Mouse (Mus musculus): ENCODE results near the gene Dmrta2. TPM values are rescaled to one million over a fixed set of nuclear protein-coding genes. Genes with fewer than 3 reads are reported as not detected.

The Dmrta2 gene
- polyA plus RNA-seq, 1 experiment from 2014 or later, result 0.05 TPM

DNA sequence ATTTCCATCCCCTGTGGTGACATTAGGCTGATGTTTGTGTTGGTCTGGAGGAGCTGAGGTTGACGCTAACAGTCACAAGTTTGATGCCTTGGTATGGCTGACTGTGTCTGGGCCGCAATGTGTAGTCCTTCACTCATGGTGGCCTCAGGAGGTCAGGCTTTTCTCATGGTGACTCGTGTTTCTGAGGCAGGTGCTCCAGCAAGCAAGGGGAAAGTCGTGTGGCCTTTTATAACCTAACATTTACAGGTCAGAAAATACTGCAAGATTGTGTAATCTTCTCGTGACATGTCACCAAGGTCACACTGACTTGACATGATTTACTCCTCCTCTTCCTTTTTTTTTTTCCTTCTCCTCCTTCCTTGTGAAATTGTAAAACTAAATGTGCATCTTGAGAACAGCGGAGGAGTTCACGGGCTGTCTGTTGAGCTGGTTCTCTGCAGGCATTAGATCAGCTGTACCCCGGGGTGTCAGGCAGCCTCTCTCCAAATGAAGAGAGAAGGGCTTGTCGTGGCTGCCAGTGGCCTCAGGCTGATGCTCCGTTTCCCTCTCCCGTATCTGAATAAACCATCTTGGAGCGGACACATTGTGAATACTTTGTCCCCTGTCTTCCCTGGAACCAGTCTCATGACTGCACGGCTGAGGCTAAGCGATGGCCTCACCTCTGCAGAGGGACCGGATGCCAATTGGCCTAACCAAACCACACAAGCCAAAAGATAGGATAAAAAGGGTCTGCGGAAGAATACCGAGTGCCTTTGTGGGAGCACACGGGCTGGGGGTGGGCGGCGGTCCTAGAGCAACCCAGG, 9.9 kb downstream of the Dmrta2 start:
- Histone ChIP-seq H3K9ac (no peak overlapping the region), H3K27me3 (ENCODE audit: insufficient read depth, low read length) (peaks cover 85% of the 10 kb centered on the region), H3K9me3 (ENCODE audit: low read depth, low read length) (no peaks in the 10 kb centered on the region), H3K27ac (ENCODE audit: low read depth) (no peak overlapping the region), H3K4me3 (ENCODE audit: low read depth, low read length) (no peak overlapping the region), H3K4me2 (no peak overlapping the region), H3K4me1 (ENCODE audit: insufficient read depth) (no peaks in the 10 kb centered on the region), H3K36me3 (ENCODE audit: insufficient read depth) (no peaks in the 10 kb centered on the region)
- 5% methylated on average over 15 of the region's 20 CpGs for WGBS
- no peak for TF ChIP-seq CTCF (IDR thresholded peaks at IDR 0.05; ENCODE audit: low read depth)
- ATAC-seq (ENCODE audit: insufficient read depth) (no peak), DNase-seq (no peak)

DNA sequence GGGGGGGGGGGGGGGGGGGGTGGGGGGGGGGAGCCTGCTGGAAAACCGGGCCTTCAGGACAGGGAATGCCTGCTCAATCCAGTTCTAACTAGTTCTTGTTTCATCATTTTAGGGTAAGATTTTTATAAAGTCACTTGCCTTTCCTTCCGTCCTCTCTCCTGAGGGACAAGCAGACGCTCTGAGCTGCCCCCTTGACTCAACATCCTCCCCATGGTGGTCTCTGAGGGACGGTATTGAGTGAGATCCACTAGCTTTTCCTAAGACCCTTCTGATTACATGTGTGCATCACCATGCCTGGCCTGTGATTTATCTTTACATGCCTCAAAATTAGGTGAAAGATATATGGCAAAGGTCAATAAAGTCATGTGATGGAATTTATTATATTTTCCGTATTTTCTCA, 10.6 kb downstream of the Dmrta2 start:
- no peaks in the 10 kb centered on the region for H3K4me1 ChIP-seq (ENCODE audit: insufficient read depth)
- no peak overlapping the region for H3K27ac ChIP-seq (ENCODE audit: low read depth)
- ATAC-seq (ENCODE audit: insufficient read depth) (no peak), DNase-seq (no peak)
- H3K4me2 ChIP-seq, result no peak overlapping the region
- no peak overlapping the region for H3K9ac ChIP-seq
- TF ChIP-seq CTCF (IDR thresholded peaks at IDR 0.05; ENCODE audit: low read depth), result no peak
- H3K27me3 ChIP-seq (ENCODE audit: insufficient read depth, low read length), result peaks cover 79% of the 10 kb centered on the region
- H3K4me3 ChIP-seq (ENCODE audit: low read depth, low read length), result no peak overlapping the region
- H3K9me3 ChIP-seq (ENCODE audit: low read depth, low read length), result no peaks in the 10 kb centered on the region
- WGBS, result 9% methylated on average over 5 of the region's 5 CpGs
- no peaks in the 10 kb centered on the region for H3K36me3 ChIP-seq (ENCODE audit: insufficient read depth)

DNA sequence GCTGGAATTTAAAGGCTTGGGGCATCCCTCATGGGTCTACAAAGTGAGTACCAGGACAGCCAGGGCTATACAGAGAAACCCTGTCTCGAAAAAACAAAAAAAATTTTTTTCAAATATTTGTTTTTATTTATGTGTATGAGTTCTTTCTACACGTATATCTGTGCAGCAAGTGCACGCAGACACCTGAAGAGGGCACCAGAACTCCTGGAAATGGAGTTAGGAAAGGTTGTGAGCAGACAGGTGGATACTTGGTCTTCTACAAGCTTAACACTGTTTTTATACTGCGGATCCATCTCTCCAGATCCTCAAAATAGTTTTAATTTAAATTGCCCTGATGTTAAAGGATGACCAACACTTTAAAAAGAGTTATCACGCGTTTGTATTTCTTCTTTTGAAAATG, 11.4 kb downstream of the Dmrta2 start:
- Histone ChIP-seq H3K4me2 (no peak overlapping the region), H3K9me3 (ENCODE audit: low read depth, low read length) (no peaks in the 10 kb centered on the region), H3K36me3 (ENCODE audit: insufficient read depth) (no peaks in the 10 kb centered on the region), H3K27ac (ENCODE audit: low read depth) (no peak overlapping the region), H3K4me3 (ENCODE audit: low read depth, low read length) (no peak overlapping the region), H3K27me3 (ENCODE audit: insufficient read depth, low read length) (peaks cover 71% of the 10 kb centered on the region), H3K9ac (no peak overlapping the region), H3K4me1 (ENCODE audit: insufficient read depth) (no peaks in the 10 kb centered on the region)
- WGBS, result 39% methylated on average over 6 of the region's 6 CpGs
- DNase-seq (no peak), ATAC-seq (ENCODE audit: insufficient read depth) (no peak)
- TF ChIP-seq CTCF (IDR thresholded peaks at IDR 0.05; ENCODE audit: low read depth), result no peak

DNA sequence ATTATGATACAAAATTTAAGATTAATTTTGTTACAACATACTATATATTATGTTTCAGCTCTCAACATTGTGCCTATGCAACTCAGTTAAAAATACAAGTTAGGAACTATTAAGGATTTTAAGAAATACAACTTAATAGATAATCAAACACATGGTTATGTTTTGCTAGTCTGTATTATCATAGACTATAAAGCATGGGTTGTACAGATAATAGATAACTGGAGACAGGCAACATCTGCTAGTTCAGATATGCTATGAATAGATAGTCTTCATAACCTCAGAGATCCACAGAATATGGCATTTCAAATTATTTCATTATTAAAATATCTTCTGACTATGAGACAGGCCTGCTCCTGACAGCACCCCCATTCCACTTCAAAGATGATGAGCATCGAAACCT, 28.2 kb downstream of the Dmrta2 start:
- Histone ChIP-seq H3K4me3 (ENCODE audit: low read depth, low read length) (no peak overlapping the region), H3K4me2 (no peak overlapping the region), H3K9ac (no peak overlapping the region), H3K4me1 (ENCODE audit: insufficient read depth) (no peaks in the 10 kb centered on the region), H3K27me3 (ENCODE audit: insufficient read depth, low read length) (no peaks in the 10 kb centered on the region), H3K9me3 (ENCODE audit: low read depth, low read length) (no peaks in the 10 kb centered on the region), H3K27ac (ENCODE audit: low read depth) (no peak overlapping the region), H3K36me3 (ENCODE audit: insufficient read depth) (no peaks in the 10 kb centered on the region)
- no peak for TF ChIP-seq CTCF (IDR thresholded peaks at IDR 0.05; ENCODE audit: low read depth)
- ATAC-seq (ENCODE audit: insufficient read depth) (no peak), DNase-seq (no peak)
- WGBS, result 88% methylated on average over 1 of the region's 1 CpGs

DNA sequence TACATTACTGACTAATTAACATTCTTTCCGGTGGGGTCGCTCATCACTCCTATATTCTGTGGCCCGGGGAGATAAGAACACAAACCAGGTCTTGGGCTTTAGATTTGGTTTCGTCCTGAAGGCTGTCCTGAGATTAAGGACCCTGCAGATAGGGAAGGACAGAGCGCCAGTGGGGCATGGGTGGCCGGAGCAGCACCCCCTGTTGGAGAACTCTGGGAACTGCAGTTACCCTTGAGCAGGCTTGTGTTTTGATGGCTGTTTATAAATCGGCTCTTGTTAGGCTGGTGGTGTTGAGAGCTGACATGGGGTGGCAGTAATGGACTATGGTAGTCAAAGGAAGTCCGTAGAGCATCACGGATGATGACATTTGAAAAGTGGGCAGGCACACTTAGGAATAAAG, 41.3 kb downstream of the Dmrta2 start:
- DNase-seq (peak; percentile 9), ATAC-seq (ENCODE audit: insufficient read depth) (no peak)
- Histone ChIP-seq H3K4me2 (no peak overlapping the region), H3K27me3 (ENCODE audit: insufficient read depth, low read length) (peaks cover 5% of the 10 kb centered on the region; the same call in 1 of the 2 replicates), H3K36me3 (ENCODE audit: insufficient read depth) (no peaks in the 10 kb centered on the region), H3K9ac (no peak overlapping the region), H3K4me3 (ENCODE audit: low read depth, low read length) (no peak overlapping the region), H3K27ac (ENCODE audit: low read depth) (no peak overlapping the region), H3K9me3 (ENCODE audit: low read depth, low read length) (no peaks in the 10 kb centered on the region), H3K4me1 (ENCODE audit: insufficient read depth) (no peaks in the 10 kb centered on the region)
- WGBS, result 40% methylated on average over 9 of the region's 9 CpGs
- peak; percentile 45; the same call in 1 of the 2 replicates for TF ChIP-seq CTCF (IDR thresholded peaks at IDR 0.05; ENCODE audit: low read depth)

DNA sequence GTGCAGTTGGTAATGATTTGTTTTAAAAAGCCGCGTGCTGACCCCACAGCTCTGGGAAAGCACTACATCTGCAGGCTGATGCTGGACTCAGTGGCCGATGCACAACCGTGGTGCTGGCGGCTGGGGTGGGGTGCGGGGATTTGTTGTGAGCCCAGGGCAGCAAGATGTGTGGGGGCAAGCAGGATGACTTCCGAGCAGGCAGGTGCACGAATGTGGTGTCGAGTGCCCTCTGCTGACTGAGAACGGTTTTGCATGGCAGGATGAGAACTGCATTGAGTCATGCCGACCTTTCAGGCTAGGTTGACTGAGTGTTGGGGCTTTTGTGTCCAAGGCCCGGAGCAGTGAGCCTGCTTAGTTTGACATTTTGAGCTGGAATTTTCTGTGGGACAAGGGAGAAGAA, 42.4 kb downstream of the Dmrta2 start:
- Histone ChIP-seq H3K4me2 (peak overlapping the region; percentile 29; the same call in 1 of the 2 replicates), H3K4me3 (ENCODE audit: low read depth, low read length) (no peak overlapping the region), H3K9me3 (ENCODE audit: low read depth, low read length) (no peaks in the 10 kb centered on the region), H3K27ac (ENCODE audit: low read depth) (no peak overlapping the region), H3K4me1 (ENCODE audit: insufficient read depth) (no peaks in the 10 kb centered on the region), H3K36me3 (ENCODE audit: insufficient read depth) (no peaks in the 10 kb centered on the region), H3K27me3 (ENCODE audit: insufficient read depth, low read length) (peaks cover 5% of the 10 kb centered on the region; the same call in 1 of the 2 replicates), H3K9ac (no peak overlapping the region)
- ATAC-seq (ENCODE audit: insufficient read depth) (peak; percentile 45; the same call in 1 of the 2 replicates), DNase-seq (peak; percentile 86)
- TF ChIP-seq CTCF (IDR thresholded peaks at IDR 0.05; ENCODE audit: low read depth), result peak; percentile 86
- 13% methylated on average over 12 of the region's 12 CpGs for WGBS

DNA sequence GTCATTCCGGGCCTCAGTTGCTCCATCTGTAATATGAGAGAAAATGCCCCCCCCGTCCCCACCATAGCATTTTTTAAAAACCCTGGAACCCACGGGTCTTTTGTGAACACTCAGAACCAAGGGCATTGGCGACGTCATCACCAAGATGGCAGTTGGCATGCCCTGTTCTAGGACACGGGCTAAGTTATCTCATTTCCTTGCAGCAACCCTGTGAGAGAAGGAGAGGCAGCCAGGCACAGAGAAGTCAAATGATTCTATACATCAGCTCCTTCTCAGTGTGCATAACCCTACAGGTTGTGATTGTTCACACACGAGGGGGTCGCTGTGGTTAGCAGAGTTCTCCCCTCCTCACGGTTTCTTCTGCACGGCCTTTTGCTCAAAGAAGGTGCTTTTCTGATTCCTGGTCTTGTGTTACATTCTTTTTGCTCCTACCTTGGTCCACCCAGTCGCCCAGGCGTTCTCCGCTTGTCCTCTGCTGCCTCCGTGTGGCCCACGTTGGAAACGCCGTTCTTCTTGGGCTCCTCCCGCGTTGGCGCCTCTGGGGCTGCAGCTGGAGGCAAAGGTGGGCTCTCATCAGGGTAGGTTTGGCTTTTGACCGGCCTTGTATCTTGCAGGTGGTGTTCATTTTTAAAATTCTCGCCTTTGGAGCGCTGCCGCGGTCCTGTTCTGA, 44.2 kb downstream of the Dmrta2 start:
- TF ChIP-seq CTCF (IDR thresholded peaks at IDR 0.05; ENCODE audit: low read depth), result peak; percentile 97

More for the DNA sequence above, 44.2 kb downstream of the Dmrta2 start:
- DNase-seq (peak; percentile 87), ATAC-seq (ENCODE audit: insufficient read depth) (peak; percentile 68)
- peaks cover 5% of the 10 kb centered on the region; the same call in 1 of the 2 replicates for H3K27me3 ChIP-seq (ENCODE audit: insufficient read depth, low read length)
- no peaks in the 10 kb centered on the region for H3K36me3 ChIP-seq (ENCODE audit: insufficient read depth)
- H3K4me3 ChIP-seq (ENCODE audit: low read depth, low read length), result no peak overlapping the region
- H3K4me1 ChIP-seq (ENCODE audit: insufficient read depth), result no peaks in the 10 kb centered on the region
- no peaks in the 10 kb centered on the region for H3K9me3 ChIP-seq (ENCODE audit: low read depth, low read length)
- H3K27ac ChIP-seq (ENCODE audit: low read depth), result no peak overlapping the region
- H3K9ac ChIP-seq, result no peak overlapping the region
- WGBS, result 14% methylated on average over 25 of the region's 25 CpGs
- peak overlapping the region; percentile 25; the same call in 1 of the 2 replicates for H3K4me2 ChIP-seq
